Mouse (Mus musculus) heart, embryonic 13.5 days (tissue): ENCODE measurements around the gene Dbndd1. TPM values are rescaled to one million over a fixed set of nuclear protein-coding genes. Genes with fewer than 3 reads are reported as not detected.
"Not testable (repeated sequence)": the region's sequence is repeated elsewhere in the genome, so short reads cannot be mapped to it uniquely, and the experiment has no call there.

ENCODE experiments used
- ATAC-seq: fragments of 200-750 bp; cut with Nextera tagmentation; 2 replicates; pipeline ENCODE4 v1.8.0; 2017; ENCODE audit warnings: moderate TSS enrichment; ENCODE audit not compliant: insufficient number of reproducible peaks, low FRiP score, low TSS enrichment; ENCODE audit errors: extremely low read depth
- H3K27ac ChIP-seq: fragments of 300-500 bp; sonication (generic); replicated peaks from 2 replicates; pipeline ENCODE4 v1.5.1; 2015; ENCODE audit warnings: moderate library complexity, mild to moderate bottlenecking, inconsistent platforms
- H3K27me3 ChIP-seq: fragments of 300-500 bp; sonication (generic); replicated peaks from 2 replicates; pipeline ENCODE4 v1.6.1; 2015; ENCODE audit warnings: mild to moderate bottlenecking, inconsistent platforms
- H3K36me3 ChIP-seq: fragments of 300-500 bp; sonication (generic); 2 replicates; pipeline ENCODE4 v1.6.1; 2015; ENCODE audit warnings: mild to moderate bottlenecking, inconsistent platforms
- H3K4me1 ChIP-seq: fragments of 300-500 bp; sonication (generic); 2 replicates; pipeline ENCODE4 v1.6.1; 2015; ENCODE audit warnings: inconsistent platforms
- H3K4me2 ChIP-seq: fragments of 300-500 bp; sonication (generic); 2 replicates; pipeline ENCODE4 v1.6.1; 2015; ENCODE audit warnings: inconsistent platforms, mild to moderate bottlenecking, moderate library complexity
- H3K4me3 ChIP-seq: fragments of 300-500 bp; sonication (generic); 2 replicates; pipeline ENCODE4 v1.5.1; 2015; ENCODE audit warnings: moderate library complexity, mild to moderate bottlenecking, inconsistent platforms
- H3K9ac ChIP-seq: fragments of 300-500 bp; sonication (generic); 2 replicates; pipeline ENCODE4 v1.6.1; 2015; ENCODE audit warnings: inconsistent platforms, mild to moderate bottlenecking, moderate library complexity
- H3K9me3 ChIP-seq: fragments of 300-500 bp; sonication (generic); 2 replicates; pipeline ENCODE4 v1.6.1; 2016; ENCODE audit warnings: inconsistent platforms
- WGBS: fragments of 180-500 bp; shearing (Covaris S2); methylation state at CpG from one replicate; pipeline ENCODE4 v1.1.7; 2015; ENCODE audit warnings: mixed read lengths; 5-methylcytosine and 5-hydroxymethylcytosine counted together
- polyA plus RNA-seq: library from polyadenylated mRNA; unstranded; fragments of >200 nt; fragmentation: Nextera tagmentation; extraction: Ambion mirVana; gene quantifications from 2 replicates; pipeline ENCODE4 v1.2.1, GENCODE M21; 2015

The Dbndd1 gene
- polyA plus RNA-seq, 1 experiment from 2014 or later: 1.4 TPM

DNA sequence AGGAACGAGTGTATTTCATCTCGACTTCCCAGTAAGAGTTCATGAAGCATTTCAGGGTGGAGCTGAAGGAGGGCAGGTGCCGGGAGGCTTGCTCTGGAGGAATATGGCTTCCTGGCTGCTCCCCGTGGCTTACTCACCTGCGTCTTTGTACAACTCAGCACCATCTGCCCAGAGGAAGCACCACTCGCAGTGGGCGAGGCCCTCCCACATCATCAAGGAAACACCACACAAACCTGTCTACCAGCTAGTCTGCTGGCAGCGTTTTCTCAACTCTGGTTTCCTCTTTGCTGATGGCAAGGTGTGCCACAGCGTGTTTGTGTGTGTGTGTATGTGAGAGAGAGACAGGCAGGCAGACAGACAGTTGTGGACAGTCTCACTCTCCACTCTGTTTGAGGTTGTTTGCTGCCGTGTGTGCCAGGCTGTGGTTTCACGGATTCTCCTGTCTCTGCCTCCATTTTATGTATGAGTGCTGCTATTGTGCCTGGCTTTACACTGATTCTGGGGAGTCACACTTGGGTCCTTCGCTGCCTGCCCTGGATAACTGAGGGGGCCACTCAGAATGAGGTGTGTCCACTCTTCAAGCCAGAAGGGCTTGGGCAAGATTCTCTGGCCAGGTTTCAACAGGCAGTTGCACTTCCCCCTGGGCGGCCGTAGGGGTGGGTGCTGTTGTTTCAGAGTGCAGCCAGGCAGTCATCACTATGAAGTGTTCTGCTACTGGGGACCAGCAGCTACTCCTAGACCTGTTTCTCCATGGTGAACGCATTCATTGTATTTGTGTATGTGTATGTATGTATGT, 23.8 kb downstream of the Dbndd1 start:
- Histone ChIP-seq H3K9ac (no peak overlapping the region), H3K4me3 (no peak overlapping the region), H3K36me3 (peaks cover 98% of the 10 kb centered on the region), H3K4me2 (no peak overlapping the region), H3K4me1 (no peaks in the 10 kb centered on the region), H3K9me3 (no peaks in the 10 kb centered on the region), H3K27ac (no peak overlapping the region), H3K27me3 (no peaks in the 10 kb centered on the region)
- ATAC-seq: no peak
- 89% methylated on average over 15 of the region's 15 CpGs for WGBS

DNA sequence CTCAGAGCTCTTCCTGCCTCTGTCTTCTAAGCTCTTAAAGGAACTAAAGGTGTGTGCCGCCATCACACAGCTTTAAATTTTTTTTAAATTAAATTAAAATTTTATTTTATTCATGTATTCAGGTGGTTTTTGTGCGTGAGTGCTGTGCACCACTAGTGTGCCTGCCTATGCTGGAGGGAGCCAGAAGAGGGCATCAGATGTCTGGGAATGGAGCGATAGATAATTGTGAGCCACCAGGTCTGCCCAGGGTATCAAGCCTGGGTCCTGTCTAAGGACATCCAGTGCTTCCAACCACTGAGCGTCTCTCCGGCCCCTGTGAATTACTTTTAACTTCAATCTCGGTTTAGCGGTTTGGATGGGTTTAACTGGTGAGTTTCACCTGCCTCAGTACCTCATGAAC, 32.6 kb downstream of the Dbndd1 start:
- no peak for ATAC-seq
- Histone ChIP-seq H3K4me2 (no peak overlapping the region), H3K27me3 (no peaks in the 10 kb centered on the region), H3K4me3 (no peak overlapping the region), H3K36me3 (peaks cover 72% of the 10 kb centered on the region), H3K27ac (no peak overlapping the region), H3K9ac (no peak overlapping the region), H3K4me1 (peaks cover 12% of the 10 kb centered on the region), H3K9me3 (no peaks in the 10 kb centered on the region)
- WGBS: 83% methylated on average over 7 of the region's 7 CpGs

DNA sequence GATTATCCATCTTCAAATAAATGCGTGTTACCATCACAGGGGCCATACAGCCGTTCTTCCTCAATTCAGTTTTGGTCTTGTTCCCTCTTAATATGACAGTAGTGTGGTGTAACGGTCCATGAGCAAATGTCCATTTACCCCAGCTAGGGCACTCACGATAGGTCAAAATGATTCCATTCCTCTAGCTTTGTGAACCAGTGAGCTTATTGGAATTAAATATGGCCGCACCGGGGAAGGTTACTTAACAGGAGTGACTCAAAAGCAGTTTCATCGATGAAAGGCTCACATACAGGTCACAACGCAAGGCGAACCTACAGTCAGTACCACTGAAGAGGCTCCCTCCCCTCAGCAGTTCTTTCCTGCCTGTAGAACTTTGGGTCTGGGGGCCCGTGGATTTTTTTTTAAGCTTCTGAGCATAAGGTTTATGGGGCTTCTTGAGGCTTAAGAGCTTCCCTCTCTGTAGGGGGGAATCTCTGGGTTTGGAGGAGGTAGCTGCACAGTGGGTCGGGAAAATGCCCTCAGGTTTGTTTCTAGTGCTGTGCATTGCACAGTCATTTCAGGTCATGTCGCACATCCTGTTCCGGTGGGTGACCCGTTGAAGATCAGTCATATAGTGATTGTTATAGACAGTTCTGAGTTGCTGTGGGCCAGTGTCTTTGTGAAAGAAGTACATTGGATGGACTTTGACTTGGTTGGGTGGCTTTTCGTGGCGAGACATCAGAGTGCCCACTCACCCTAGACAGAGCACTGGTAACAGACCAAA, 36.6 kb downstream of the Dbndd1 start:
- peak overlapping the region; percentile 95 for H3K27ac ChIP-seq
- H3K4me1 ChIP-seq: peaks cover 18% of the 10 kb centered on the region
- no peaks in the 10 kb centered on the region for H3K27me3 ChIP-seq
- no peak for ATAC-seq
- peak overlapping the region; percentile 85 for H3K9ac ChIP-seq
- 34% methylated on average over 16 of the region's 16 CpGs for WGBS
- H3K9me3 ChIP-seq: no peaks in the 10 kb centered on the region
- H3K4me3 ChIP-seq: peak overlapping the region; percentile 79
- peak overlapping the region; percentile 84 for H3K4me2 ChIP-seq
- peaks cover 34% of the 10 kb centered on the region for H3K36me3 ChIP-seq

DNA sequence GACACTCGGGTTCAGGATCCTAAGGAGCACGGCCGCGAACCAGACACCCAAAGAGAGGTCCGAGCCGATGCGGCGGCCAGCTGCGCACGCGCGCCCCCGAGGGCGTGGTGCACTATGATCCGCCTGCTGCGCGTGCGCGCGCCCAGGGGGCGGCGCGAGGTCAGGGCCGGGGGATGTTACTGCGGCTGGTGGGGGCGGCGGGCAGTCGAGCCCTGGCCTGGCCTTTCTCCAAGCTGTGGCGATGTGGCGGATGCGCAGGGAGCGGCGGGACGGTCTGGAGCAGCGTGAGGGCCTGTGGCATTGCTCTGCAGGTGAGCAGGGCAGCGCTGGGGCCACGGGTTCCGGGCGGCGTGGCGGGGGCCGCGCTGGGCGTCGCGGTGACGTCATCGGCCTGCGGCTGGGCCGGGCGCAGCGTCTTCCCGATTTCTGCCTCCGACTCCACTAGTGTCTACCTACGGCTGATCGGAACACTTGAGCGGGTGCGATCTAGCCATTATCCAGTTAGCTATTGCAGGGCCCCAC, 37.5 kb downstream of the Dbndd1 start, which contains the start of gene Afg3l1:
TSS of gene Afg3l1 (plus strand) at position 167 of the 522 bp plus-strand sequence.
- peak; percentile 86 for ATAC-seq
- Histone ChIP-seq H3K27ac (peak within 1 kb of the TSS; percentile 95), H3K36me3 (peaks cover 27% of the 10 kb centered on the region), H3K27me3 (no peaks in the 10 kb centered on the region), H3K4me3 (peak within 1 kb of the TSS; percentile 79), H3K4me1 (peaks cover 18% of the 10 kb centered on the region), H3K9ac (peak within 1 kb of the TSS; percentile 85), H3K9me3 (no peaks in the 10 kb centered on the region), H3K4me2 (peak within 1 kb of the TSS; percentile 84)
- under 1% methylated on average over 58 of the region's 58 CpGs for WGBS

DNA sequence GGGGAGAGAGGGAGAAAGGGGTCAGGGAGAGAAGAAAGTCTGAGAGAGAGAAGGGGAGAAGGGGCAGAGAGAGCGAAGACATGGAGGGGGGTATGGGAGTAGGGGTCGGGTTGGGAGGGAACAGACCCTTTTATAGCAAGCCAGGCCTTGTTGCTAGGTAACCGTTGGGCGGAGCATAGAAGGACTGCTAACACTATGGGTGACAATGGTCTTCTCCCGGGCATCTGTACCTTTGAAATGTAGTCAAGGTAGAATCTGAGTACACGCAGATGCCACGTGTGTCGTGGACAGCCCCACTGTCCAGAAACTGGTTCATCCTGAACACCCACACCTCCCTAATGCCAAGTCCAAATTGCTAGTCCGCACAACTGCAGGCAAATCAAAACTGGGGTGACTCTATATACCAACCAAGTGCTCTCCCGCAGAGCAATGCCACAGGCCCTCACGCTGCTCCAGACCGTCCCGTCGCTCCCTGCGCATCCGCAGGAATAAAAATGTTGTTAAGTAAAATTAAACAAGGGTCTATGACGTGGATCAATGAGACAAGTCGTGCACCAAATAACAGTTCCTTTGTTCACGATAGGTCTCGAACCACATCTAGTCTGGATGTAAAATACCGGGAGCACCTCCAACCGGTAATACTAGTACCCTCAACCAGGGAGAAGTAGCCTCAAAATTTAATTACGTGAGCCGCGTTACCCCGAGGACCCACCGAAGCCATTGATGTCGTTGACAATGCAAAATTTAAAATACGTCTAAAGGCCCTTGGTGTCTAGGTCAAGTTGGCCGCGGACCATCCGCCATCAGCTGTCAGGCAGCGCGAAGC, 38.1 kb downstream of the Dbndd1 start:
- peak overlapping the region; percentile 79 for H3K4me3 ChIP-seq
- H3K4me2 ChIP-seq: peak overlapping the region; percentile 84
- H3K36me3 ChIP-seq: peaks cover 21% of the 10 kb centered on the region
- 7% methylated on average over 34 of the region's 34 CpGs for WGBS
- no peaks in the 10 kb centered on the region for H3K27me3 ChIP-seq
- H3K27ac ChIP-seq: peak overlapping the region; percentile 95
- H3K9me3 ChIP-seq: no peaks in the 10 kb centered on the region
- H3K4me1 ChIP-seq: peaks cover 18% of the 10 kb centered on the region
- no peak for ATAC-seq
- peak overlapping the region; percentile 85 for H3K9ac ChIP-seq

DNA sequence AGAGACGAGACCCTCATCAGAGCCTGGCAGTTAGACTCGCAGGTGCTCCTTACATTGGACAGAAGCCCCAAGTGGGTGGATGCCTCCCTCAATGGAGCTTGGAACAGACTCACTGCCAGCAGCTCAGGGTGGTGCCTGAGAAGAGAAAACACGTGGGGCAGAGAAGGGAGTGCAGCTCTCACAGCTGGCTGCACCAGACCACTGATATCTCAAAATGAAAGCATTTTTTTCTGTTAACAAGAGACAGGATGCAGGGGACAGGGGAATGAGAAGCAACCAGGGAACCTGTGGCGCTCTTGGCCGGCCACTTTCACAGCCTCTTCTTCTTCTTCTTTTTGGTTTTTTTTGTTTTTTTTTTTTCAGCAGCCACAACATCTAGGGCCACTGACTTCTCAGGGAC, 40.7 kb downstream of the Dbndd1 start:
- WGBS: 55% methylated on average over 5 of the region's 5 CpGs
- peaks cover 13% of the 10 kb centered on the region for H3K27me3 ChIP-seq

DNA sequence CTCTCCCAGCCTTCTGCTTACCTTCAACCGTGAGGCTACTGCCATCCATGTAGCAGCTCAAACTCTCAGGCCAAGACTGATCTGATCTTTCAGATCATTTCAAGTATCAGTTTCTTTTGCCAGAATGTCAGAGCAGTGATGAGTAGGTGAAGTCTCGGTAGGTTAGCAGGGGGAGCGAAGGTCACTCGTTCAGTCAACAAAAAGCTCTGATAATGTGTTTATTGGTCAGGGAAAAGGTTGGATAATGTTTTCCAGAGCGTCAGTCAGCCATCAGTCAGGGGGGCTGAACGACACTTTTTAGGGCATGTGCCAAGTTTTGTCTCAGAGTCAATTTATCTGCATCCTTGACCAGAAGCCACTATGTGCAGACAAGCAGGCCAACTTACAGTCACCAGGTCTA, 42.3 kb downstream of the Dbndd1 start:
- not testable (repeated sequence) for H3K4me2 ChIP-seq, ATAC-seq, H3K27ac ChIP-seq, H3K36me3 ChIP-seq, H3K9ac ChIP-seq, H3K9me3 ChIP-seq, H3K4me1 ChIP-seq, H3K4me3 ChIP-seq
- 66% methylated on average over 6 of the region's 6 CpGs for WGBS
- peaks cover 13% of the 10 kb centered on the region for H3K27me3 ChIP-seq

More for the DNA sequence above, 40.7 kb downstream of the Dbndd1 start:
- Histone ChIP-seq H3K4me1 (peaks cover 18% of the 10 kb centered on the region), H3K9ac (0 out of 2 replicates have a peak overlapping the region, but pooled peaks have one; percentile 33)
- not testable (repeated sequence) for H3K9me3 ChIP-seq, H3K27ac ChIP-seq, H3K36me3 ChIP-seq, ATAC-seq, H3K4me2 ChIP-seq, H3K4me3 ChIP-seq

DNA sequence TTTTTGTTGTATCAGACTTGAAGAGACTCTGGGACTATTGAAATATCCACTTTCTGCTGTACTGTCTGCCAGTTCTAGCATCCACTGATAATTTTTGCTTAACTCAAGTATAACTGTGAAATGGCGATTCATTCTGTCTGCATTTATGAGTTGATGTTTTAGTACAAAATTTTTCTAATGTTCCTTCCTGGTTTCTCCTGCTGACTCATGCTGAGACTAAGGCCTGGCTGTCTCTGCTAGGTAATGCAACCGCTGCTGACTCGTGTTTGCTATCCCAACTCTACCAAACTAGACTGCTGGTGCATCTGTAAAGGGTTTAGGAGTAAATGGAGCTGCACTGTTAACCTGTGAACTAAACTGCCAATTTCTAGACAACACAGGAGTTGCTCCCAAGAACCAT, 47.8 kb downstream of the Dbndd1 start:
- no peak for ATAC-seq
- no peak overlapping the region for H3K4me3 ChIP-seq
- H3K4me2 ChIP-seq: no peak overlapping the region
- H3K27ac ChIP-seq: no peak overlapping the region
- 69% methylated on average over 3 of the region's 3 CpGs for WGBS
- H3K9me3 ChIP-seq: no peaks in the 10 kb centered on the region
- no peak overlapping the region for H3K9ac ChIP-seq
- peaks cover 13% of the 10 kb centered on the region for H3K27me3 ChIP-seq
- H3K36me3 ChIP-seq: peaks cover 13% of the 10 kb centered on the region
- H3K4me1 ChIP-seq: no peaks in the 10 kb centered on the region

DNA sequence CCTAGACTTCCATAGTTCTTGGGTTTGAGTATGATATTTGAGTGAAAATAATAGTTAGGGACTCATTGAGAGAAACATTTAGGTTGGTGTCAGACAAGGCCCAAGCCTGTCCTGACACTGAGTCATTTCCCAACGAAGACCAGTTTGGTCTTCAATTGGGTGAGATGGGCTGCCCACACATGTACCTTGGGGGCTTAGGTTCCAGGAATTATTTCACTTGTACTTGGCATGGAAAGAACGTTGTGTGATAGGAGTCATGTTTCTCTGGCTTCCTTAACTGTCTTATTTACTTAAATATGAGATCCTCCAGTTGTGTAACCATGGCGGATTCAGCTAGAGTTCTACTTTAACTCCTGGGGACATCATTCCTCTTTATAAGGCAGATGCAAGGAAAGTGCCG, 51.6 kb downstream of the Dbndd1 start:
- ATAC-seq: no peak
- H3K9ac ChIP-seq: no peak overlapping the region
- no peak overlapping the region for H3K4me2 ChIP-seq
- no peak overlapping the region for H3K27ac ChIP-seq
- no peaks in the 10 kb centered on the region for H3K4me1 ChIP-seq
- no peaks in the 10 kb centered on the region for H3K9me3 ChIP-seq
- no peaks in the 10 kb centered on the region for H3K27me3 ChIP-seq
- H3K4me3 ChIP-seq: no peak overlapping the region
- H3K36me3 ChIP-seq: peaks cover 51% of the 10 kb centered on the region
- 88% methylated on average over 4 of the region's 4 CpGs for WGBS
